Mouse (Mus musculus): ENCODE data around the gene Tnks1bp1. TPM values are rescaled to one million over a fixed set of nuclear protein-coding genes. Genes with fewer than 3 reads are reported as not detected.

Tnks1bp1 gene
- polyA plus RNA-seq (2012; ENCODE audit: low replicate concordance) = 7.2 and 11.3 TPM in 2 replicates

GRCm38 (mm10) chr2:85047596-85048167, at the start of gene Tnks1bp1:
TSS of gene Tnks1bp1 (plus strand) at chr2:85048022.

DNA sequence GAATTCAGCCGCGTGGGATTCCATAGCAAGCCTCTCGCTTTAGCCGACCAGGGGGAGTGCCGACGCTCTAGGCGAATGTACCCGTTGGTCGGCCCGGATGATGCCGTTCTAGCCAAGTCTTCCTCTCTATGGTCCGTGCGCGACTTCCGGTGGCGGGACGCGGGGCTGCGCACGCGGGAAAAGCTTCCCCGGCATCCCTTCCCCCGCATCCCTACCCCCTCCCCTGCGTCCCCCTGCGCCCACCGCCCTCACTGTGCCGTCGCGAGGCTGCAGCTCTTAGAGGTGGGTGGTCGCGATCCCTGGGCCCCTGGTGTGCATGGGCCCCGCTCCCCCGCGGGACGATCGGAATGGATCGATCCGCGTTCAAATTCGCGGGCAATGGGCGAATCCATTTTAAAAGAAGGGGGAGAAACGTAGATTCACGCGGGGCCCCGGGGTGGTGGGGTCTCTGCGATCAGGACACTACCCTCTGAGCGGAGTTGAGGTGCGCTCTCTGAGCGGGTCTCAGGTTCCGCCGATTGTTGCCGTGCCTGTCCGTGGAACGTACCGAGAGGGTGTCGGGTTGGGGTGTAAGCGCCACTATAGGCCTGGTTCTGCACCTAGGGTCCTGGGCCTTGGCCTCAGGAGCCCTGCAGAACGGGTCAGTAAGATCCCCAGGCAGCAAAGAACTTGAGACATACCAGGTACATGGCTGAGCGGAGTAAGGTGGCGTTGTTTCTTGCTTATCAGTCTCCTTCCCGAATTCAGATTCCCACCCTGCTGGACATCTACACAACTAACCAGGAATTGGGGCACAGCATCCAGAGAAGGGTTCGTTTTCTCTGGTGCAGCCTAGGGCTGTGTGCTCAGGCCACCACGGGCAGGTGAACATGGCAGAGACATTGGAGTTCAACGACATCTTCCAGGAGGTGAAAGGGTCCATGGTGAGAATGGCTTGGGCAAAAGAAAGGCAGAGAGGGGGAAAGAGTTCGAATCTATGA, 10.5 kb upstream of the Tnks1bp1 start, which contains the start of the genes Ssrp1 and P2rx3:
TSS of gene Ssrp1 (plus strand) at position 188 of the 980 bp plus-strand sequence.
TSS of gene P2rx3 (minus strand) at position 416 of the 980 bp plus-strand sequence.

Other genes with a start within 250 kb of the Tnks1bp1 start
- 3.3 and 20.8 TPM in 2 replicates for gene Ube2l6, start 249.2 kb upstream of the Tnks1bp1 start, polyA plus RNA-seq (2012; ENCODE audit: low replicate concordance)
- gene Smtnl1, start 225.4 kb upstream of the Tnks1bp1 start, polyA plus RNA-seq (2012; ENCODE audit: low replicate concordance) = not detected in 2 replicates
- gene Timm10, start 221.0 kb upstream of the Tnks1bp1 start, polyA plus RNA-seq (2012; ENCODE audit: low replicate concordance) = 2.3 and 7.3 TPM in 2 replicates
- 52.4 and 120 TPM in 2 replicates for gene Slc43a1, start 209.2 kb upstream of the Tnks1bp1 start, polyA plus RNA-seq (2012; ENCODE audit: low replicate concordance)
- gene Rtn4rl2, start 161.3 kb upstream of the Tnks1bp1 start, polyA plus RNA-seq (2012; ENCODE audit: low replicate concordance) = 3.3 and 4.7 TPM in 2 replicates
- 23.9 and 31.0 TPM in 2 replicates for gene Slc43a3, start 111.4 kb upstream of the Tnks1bp1 start, polyA plus RNA-seq (2012; ENCODE audit: low replicate concordance)
- not detected in 2 replicates for gene Prg2, start 67.6 kb upstream of the Tnks1bp1 start, polyA plus RNA-seq (2012; ENCODE audit: low replicate concordance)
- gene Prg3, start 59.8 kb upstream of the Tnks1bp1 start, polyA plus RNA-seq (2012; ENCODE audit: low replicate concordance) = 0.61 TPM in 1 of 2 replicates, not detected in the other
- gene Ssrp1, start 10.8 kb upstream of the Tnks1bp1 start, polyA plus RNA-seq (2012; ENCODE audit: low replicate concordance) = 34.2 and 67.2 TPM in 2 replicates
- not detected in 2 replicates for gene P2rx3, start 10.6 kb upstream of the Tnks1bp1 start, polyA plus RNA-seq (2012; ENCODE audit: low replicate concordance)
- 0.05 and 0.16 TPM in 2 replicates for gene Aplnr, start 88.2 kb downstream of the Tnks1bp1 start, polyA plus RNA-seq (2012; ENCODE audit: low replicate concordance)
- 0.20 TPM in 1 of 2 replicates, not detected in the other for gene Lrrc55, start 149.2 kb downstream of the Tnks1bp1 start, polyA plus RNA-seq (2012; ENCODE audit: low replicate concordance)

Measured in leukemia stem cell, adult 10-12 weeks (primary cell).